Mouse (Mus musculus) gastrocnemius, postnatal 36 days (tissue): ENCODE measurements around the gene 3110082J24Rik. TPM values are rescaled to one million over a fixed set of nuclear protein-coding genes. Genes with fewer than 3 reads are reported as not detected.
A peak's percentile ranks its signal among the peaks of the same experiment; 100 is the strongest.

ENCODE experiments used
- DNase-seq, 2 experiments: peaks; one replicate each; pipeline ENCODE4 v3.0.0; 2022
- intact Hi-C: fragments of 180-260 bp; cut with DNase I; formaldehyde crosslinking; loops from one replicate; pipeline ENCODE4 v1.15.1; 2025
- long read RNA-seq, 2 experiments: library from polyadenylated mRNA; stranded (forward); transcript quantifications; one replicate each; pipeline ENCODE4 v2.0.0; 2021
- total RNA-seq, 2 experiments: library from RNA; stranded (reverse); gene quantifications; 2 replicates each; pipeline ENCODE4 v1.2.3; 2021

3110082J24Rik gene
- total RNA-seq, result not detected
- long read RNA-seq, experiment 1, result 0 reads
- long read RNA-seq, experiment 2, result 0 reads

GRCm38 (mm10) chr5:30105668-30106300 is at the start of gene 3110082J24Rik:
Gene 3110082J24Rik (minus strand): TSS chr5:30106086.
- DNase-seq, result no peak
- intact Hi-C loops, result no loop called here

GRCm38 (mm10) chr5:30155395-30155792 is 49.5 kb upstream of the 3110082J24Rik start:
- intact Hi-C loops, result no loop called here
- DNase-seq, result no peak

DNA sequence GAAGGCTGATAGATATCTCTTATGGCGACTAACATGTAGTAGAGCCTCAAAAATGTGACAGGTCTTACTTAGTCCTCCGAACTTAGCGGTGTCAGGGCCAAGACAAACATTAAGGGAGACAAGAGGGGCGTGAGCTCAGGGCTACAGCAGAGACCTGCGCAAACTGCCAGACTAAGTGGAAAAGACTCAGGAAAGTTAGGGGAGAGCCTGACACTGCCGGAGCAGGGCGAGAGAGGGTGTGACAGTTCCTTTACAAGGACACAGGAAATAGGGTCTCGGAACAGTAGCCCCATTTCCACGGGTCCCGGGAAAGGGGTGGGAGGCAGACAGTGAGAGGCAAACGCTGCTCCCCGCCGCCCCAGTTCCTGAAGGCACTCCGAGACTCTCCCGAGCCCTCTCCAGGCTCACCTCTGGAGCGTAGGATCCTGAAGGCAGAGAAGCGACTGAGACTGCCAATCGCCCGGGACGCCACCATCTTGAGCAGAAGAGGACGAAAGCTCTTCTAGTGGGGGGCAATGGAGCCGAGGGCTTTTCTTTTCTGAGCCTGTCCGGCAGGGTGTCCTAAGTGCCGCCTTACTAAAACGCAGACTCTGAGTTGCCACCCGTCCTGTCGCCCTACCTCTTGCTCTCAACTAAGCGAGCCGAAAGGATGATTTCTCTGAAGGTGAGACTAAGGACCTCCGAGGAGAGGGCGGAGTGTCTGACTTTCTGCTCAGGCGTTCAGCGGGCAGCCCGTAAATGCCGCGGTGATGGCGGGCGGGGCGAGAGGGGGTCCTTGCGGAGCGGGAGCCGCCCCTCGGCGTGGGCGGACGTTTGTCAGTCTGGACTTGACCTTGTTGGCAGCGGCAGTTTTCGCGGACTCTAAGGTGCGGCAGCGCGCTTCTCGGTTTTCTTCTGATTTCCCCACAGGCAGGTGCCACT is 48.8 kb upstream of the 3110082J24Rik start, which contains the start of the genes Hadha and Hadhb:
TSS of gene Hadha (minus strand) at position 689 of the 921 bp plus-strand sequence.
TSS of gene Hadhb (plus strand) at position 775 of the 921 bp plus-strand sequence.
- DNase-seq, result peak; percentile 89 to 96
- intact Hi-C loops, result no loop called here

- DNase-seq, result no peak
- intact Hi-C loops, result no loop called here
These were observed 48.1 kb upstream of the 3110082J24Rik start for GRCm38 (mm10) chr5:30154013-30154412.

DNA sequence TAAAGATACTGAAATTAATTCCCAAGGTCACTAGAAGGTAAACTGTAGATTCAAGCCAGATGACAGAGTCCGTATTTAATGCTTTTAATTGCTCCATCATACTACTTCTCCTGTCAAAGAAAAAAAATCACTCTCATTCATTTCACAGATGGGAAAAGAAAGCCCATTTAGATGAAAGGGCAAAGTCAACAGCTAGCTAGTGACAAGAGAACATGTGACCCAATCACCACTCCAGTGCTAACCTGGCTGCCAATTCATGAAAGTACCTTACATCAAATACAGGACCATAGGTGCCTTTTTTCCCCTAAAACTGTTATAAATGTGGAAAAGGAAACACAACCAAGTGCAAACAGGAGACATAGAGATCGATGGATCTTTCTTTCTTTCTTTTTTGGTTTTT is 47.3 kb upstream of the 3110082J24Rik start:
- no peak for DNase-seq
- intact Hi-C loops, result no loop called here

- no peak for DNase-seq
- intact Hi-C loops, result no loop called here
These were observed 46.5 kb upstream of the 3110082J24Rik start for GRCm38 (mm10) chr5:30152413-30152812.

DNA sequence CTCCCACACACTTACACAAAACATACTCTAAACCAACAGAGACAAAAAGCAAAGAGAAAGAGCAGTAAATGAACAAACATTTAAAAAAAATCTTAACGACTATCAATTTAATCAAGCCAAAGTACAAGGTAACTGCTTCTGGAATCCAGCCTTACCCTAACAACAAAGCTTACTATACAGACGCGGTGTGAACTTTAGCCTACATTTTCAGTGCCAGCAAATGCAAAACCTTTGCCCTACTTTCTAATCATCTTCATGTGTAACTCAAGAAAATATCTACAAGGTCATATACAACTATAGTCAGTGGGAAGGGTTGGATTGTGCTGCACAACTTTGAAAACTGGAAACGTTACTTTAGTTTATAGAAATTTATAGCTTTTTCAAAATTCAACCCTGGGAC is 46.1 kb upstream of the 3110082J24Rik start:
- intact Hi-C loops, result no loop called here
- DNase-seq, result no peak

GRCm38 (mm10) chr5:30148133-30148920 is 42.4 kb upstream of the 3110082J24Rik start:
- no peak for DNase-seq
- intact Hi-C loops, result no loop called here

GRCm38 (mm10) chr5:30146526-30146925 is 40.6 kb upstream of the 3110082J24Rik start:
- intact Hi-C loops, result no loop called here
- no peak for DNase-seq

DNA sequence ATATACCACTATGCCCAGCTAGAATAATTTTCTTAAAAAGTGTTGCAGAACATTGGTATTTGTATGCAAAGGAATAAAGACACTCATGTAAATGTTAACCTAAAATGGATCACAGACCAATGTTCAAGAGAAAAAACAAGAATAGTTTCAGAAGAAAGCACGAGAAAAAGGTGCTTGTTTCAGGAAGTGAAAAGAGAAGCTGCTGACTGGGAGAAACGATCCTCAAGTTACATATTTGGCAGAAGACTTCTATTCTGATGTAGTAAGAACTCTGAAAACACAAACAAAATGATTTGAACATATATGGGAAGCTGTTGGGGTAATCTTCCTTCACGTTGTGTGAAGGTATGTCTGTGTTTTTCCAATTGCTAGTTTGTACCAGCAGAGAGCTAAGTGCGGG is 32.3 kb upstream of the 3110082J24Rik start:
- intact Hi-C loops, result no loop called here
- DNase-seq, result no peak

DNA sequence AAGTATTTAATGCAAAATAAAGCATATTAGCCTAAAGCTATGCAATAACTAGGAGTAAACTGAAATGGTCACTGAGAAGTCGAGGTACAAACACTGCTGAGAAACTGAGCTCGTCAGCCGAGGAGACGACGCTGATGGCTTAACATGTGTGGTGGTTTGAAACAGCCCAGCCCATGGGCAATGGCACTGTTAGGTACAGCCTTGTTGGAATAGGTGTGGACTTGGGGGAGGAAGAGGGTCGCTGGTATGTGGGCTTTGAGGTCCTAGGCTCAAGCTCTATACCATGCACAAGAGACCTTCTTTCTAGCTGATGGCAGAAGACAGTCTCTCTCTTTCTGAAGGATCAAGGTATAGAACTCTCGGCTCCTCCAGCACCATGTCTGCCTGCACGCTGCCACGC is 31.4 kb upstream of the 3110082J24Rik start:
- no peak for DNase-seq
- intact Hi-C loops, result no loop called here

DNA sequence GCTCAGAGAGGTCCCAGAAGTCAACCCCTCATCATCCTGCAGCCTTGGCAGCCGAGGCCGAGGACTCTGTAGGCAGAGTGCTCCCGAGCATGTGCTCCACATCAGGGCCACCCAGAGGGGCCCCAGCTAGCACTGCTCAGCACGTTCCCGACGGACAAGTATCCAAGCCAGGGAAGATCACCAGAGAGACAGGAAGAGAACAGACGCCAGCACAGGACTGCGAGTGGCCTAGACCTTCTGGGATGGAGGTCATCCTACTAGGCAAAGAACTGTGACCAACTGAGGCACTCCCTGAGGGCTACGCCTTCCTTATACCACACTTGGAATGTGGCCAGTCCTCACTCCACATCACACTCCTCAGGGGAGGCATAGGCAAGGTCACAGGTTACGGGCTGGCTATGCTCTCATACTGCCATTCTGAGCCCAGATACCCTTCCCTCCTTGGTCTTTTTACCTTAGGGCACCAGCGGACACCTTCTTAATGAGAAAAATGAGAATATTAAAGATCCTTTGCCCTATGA is 29.9 kb upstream of the 3110082J24Rik start:
- intact Hi-C loops, result no loop called here
- DNase-seq, result no peak

- no peak for DNase-seq
- intact Hi-C loops, result no loop called here
These were observed 26.3 kb upstream of the 3110082J24Rik start for GRCm38 (mm10) chr5:30132173-30132572.

DNA sequence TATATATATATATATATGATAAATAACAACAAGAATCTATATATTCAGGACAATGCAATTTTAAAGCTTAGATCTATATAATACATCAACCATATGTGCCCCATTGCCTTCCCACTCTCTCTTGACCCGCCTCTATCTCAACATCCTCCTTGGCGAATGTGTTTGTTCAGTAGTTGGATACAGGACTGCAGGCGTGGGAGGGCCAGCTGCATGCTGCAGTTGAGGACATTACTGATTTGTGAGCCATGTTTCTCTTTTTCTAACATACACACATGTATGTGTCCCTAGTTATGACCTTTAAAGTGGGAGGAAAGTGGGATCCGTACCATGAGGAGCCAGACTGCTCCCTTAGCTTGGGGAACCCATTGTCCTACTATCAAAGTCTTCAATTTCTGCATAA is 25.4 kb upstream of the 3110082J24Rik start:
- intact Hi-C loops, result no loop called here
- DNase-seq, result no peak

GRCm38 (mm10) chr5:30128680-30129079 is 22.8 kb upstream of the 3110082J24Rik start:
- intact Hi-C loops, result loop anchor here (5.0 kb wide), 1 partner anchor 59 kb away; no protein-coding TSS in a partner anchor
- no peak for DNase-seq

- intact Hi-C loops, result loop anchor here (5.0 kb wide), 1 partner anchor 59 kb away; no protein-coding TSS in a partner anchor
- no peak for DNase-seq
These were observed 22.2 kb upstream of the 3110082J24Rik start for GRCm38 (mm10) chr5:30127921-30128597.

DNA sequence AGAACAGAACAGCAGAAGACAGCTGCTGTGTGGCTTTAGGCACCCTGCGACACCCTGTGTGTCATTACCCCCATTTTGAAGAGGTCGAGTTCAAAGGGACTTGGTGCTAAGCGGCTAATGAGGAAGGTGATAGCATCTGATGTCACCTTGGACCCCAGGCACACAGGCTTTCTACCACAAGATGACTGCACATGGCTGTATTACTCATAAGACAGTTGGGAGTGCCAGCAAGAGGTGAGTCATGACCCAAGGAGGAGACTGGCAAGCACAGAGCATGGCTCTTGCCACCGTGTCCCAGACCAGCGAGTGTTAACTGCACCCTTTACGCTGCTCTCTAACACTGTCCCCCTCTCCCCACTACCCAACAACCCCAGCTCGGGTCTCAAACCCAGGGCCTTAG is 20.9 kb upstream of the 3110082J24Rik start:
- DNase-seq, result no peak
- intact Hi-C loops, result loop anchor here (5.0 kb wide), 1 partner anchor 61 kb away; no protein-coding TSS in a partner anchor

DNA sequence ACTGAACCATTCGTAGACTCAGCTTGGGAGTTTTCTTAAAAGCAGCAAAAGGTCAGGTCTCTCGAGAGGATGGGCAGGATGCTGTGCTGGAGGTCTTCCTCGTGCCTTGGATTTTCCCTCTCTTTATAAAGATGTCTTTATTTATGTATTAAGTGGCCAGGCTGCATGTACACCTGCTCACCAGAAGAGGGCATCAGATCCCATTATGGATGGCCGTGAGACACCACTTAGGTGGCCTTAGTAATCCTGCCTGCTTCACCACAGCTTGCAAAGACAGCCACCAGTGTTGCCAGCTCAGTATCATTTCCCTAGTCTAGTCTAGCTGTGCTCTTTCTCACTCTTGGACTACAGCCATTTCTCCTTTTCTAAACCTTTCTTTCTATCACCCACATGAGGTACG is 19.7 kb upstream of the 3110082J24Rik start:
- DNase-seq, result no peak
- intact Hi-C loops, result loop anchor here (5.0 kb wide), 1 partner anchor 62 kb away; no protein-coding TSS in a partner anchor

DNA sequence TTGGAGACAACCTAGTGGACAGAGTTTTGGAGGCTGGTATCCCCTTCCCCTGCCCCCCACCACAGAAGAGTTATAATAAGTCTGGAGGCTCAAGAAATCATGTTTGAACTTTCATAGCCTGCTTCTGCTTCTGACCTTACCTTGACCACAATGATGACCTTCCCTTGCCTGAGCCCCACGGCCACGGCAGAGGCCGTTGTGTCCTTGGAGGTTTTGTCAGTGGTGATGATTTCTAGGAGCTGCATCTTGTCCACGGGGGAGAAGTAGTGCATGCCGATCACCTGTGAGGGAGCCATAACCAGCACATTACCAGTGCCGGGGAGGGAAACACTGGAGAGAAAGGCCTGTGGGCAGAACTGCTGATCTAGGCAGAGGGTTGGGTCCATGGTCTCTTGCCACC is 16.6 kb upstream of the 3110082J24Rik start:
- no peak for DNase-seq
- intact Hi-C loops, result no loop called here

DNA sequence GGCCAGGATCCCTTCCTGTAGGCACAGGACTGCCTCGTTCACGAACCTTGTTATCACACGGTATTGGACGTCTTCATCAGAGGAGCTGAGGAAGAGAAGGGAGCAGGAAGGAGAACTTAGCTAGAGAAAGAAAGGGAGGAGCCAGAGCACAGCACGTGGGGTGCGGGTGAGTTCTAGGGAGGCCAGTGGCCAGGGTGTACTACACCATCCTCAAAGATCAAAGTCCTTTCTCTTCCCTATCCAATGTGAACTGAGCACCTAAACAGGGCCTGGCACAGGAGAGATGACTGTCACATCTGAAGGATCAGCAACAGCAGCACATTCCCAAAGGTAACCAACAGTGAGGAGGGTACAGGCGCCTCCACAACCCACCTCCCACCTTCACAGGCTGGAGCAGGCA is 14.2 kb upstream of the 3110082J24Rik start:
- no peak for DNase-seq
- intact Hi-C loops, result no loop called here
